Mouse (Mus musculus) C2C12 (cell line): ENCODE measurements at regions not wholly inside any gene's neighbourhood (a gene's known extent, or its start where the extent isn't known, plus 50 kb on each side); places are given as distances from the start of the nearest gene placed in this dataset.

Source experiments
- CEBPB ChIP-seq: IDR thresholded peaks from one replicate; pipeline ENCODE4 v1.6.1; 2011; ENCODE audit warnings: low read depth, mild to moderate bottlenecking, control low read depth, moderate library complexity
- CTCF ChIP-seq: IDR thresholded peaks from one replicate; pipeline ENCODE4 v1.5.1; 2011; ENCODE audit not compliant: control insufficient read depth, insufficient read depth, insufficient read length
- FOSL1 ChIP-seq: IDR thresholded peaks from one replicate; pipeline ENCODE4 v1.8.0; 2011; ENCODE audit warnings: mild to moderate bottlenecking, low read length; ENCODE audit not compliant: poor library complexity, insufficient read depth, severe bottlenecking
- MAX ChIP-seq: IDR thresholded peaks from one replicate; pipeline ENCODE4 v1.6.1; 2011; ENCODE audit warnings: mild to moderate bottlenecking, control low read depth
- MYOD1 ChIP-seq: IDR thresholded peaks from one replicate; pipeline ENCODE4 v1.6.1; 2011; ENCODE audit warnings: low read depth; ENCODE audit not compliant: control insufficient read depth, insufficient read length
- MYOG ChIP-seq: IDR thresholded peaks from one replicate; pipeline ENCODE4 v1.6.1; 2011; ENCODE audit not compliant: control insufficient read depth, insufficient read length; ENCODE audit errors: extremely low read depth
- USF1 ChIP-seq: IDR thresholded peaks from one replicate; pipeline ENCODE4 v1.6.1; 2011; ENCODE audit warnings: low read depth, mild to moderate bottlenecking, control low read depth, moderate library complexity

DNA sequence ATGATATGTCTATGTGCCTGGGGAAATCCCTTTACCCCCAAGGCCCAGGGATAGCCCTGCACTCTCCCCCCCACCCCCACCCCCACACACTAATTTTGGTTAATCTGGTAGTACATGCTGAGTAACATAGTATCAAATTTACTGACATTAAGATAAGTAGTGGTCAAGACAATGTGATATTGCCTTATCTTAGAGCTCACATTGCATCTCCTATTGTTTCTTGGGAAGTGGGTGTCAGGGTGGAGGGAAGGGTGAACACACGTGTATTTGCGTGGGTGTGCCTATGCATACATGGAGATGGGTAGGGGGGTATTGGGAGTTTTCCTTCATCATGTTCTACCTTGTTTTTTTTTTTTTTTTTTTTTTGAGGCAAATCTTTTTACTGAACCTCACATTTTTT is 474.8 kb upstream of the Smim15 start:
- TF ChIP-seq CTCF (no peak), USF1 (no peak), MAX (no peak), MYOD1 (no peak), MYOG (no peak), CEBPB (no peak), FOSL1 (no peak)
